Mouse (Mus musculus) limb, embryonic 12.5 days (tissue): ENCODE results near the gene Myo15b. TPM values are rescaled to one million over a fixed set of nuclear protein-coding genes. Genes with fewer than 3 reads are reported as not detected.

ENCODE experiments used
- ATAC-seq: fragments of 200-750 bp; cut with Nextera tagmentation; 2 replicates; pipeline ENCODE4 v1.8.0; 2017; ENCODE audit warnings: low read depth, moderate TSS enrichment; ENCODE audit not compliant: insufficient number of reproducible peaks, insufficient read depth, low FRiP score, low TSS enrichment
- H3K27ac ChIP-seq: fragments of 300-500 bp; sonication (generic); 2 replicates; pipeline ENCODE4 v1.5.1; 2016; ENCODE audit warnings: mild to moderate bottlenecking, moderate library complexity
- H3K27me3 ChIP-seq: fragments of 300-500 bp; sonication (generic); 2 replicates; pipeline ENCODE4 v1.6.1; 2016; ENCODE audit warnings: mild to moderate bottlenecking, moderate library complexity
- H3K36me3 ChIP-seq: fragments of 300-500 bp; sonication (generic); 2 replicates; pipeline ENCODE4 v1.6.1; 2016; ENCODE audit warnings: mild to moderate bottlenecking, moderate library complexity
- H3K4me1 ChIP-seq: fragments of 300-500 bp; sonication (generic); replicated peaks from 2 replicates; pipeline ENCODE4 v1.6.1; 2016
- H3K4me2 ChIP-seq: fragments of 300-500 bp; sonication (generic); 2 replicates; pipeline ENCODE4 v1.6.1; 2016; ENCODE audit warnings: mild to moderate bottlenecking, moderate library complexity
- H3K4me3 ChIP-seq: fragments of 300-500 bp; sonication (generic); replicated peaks from 2 replicates; pipeline ENCODE4 v1.5.1; 2016; ENCODE audit warnings: mild to moderate bottlenecking
- H3K9ac ChIP-seq: fragments of 300-500 bp; sonication (generic); replicated peaks from 2 replicates; pipeline ENCODE4 v1.6.1; 2016; ENCODE audit warnings: mild to moderate bottlenecking, moderate library complexity
- H3K9me3 ChIP-seq: fragments of 300-500 bp; sonication (generic); 2 replicates; pipeline ENCODE4 v1.6.1; 2016; ENCODE audit warnings: mild to moderate bottlenecking, moderate library complexity
- WGBS: fragments of 180-500 bp; shearing (Covaris S2); methylation state at CpG from one replicate; pipeline ENCODE4 v1.1.7; 2016; 5-methylcytosine and 5-hydroxymethylcytosine counted together
- polyA plus RNA-seq: library from polyadenylated mRNA; unstranded; fragments of >200 nt; fragmentation: Nextera tagmentation; extraction: Ambion mirVana; gene quantifications from 2 replicates; pipeline ENCODE4 v1.2.1, GENCODE M21; 2016

Gene Myo15b
- polyA plus RNA-seq, 1 experiment from 2014 or later: not detected

- Histone ChIP-seq H3K4me1 (peaks cover 19% of the 10 kb centered on the region), H3K27ac (no peak overlapping the region), H3K36me3 (peaks cover 10% of the 10 kb centered on the region), H3K9me3 (no peaks in the 10 kb centered on the region), H3K9ac (no peak overlapping the region), H3K4me2 (no peak overlapping the region), H3K4me3 (no peak overlapping the region), H3K27me3 (no peaks in the 10 kb centered on the region)
- ATAC-seq: no peak
- WGBS: 72% methylated on average over 11 of the region's 11 CpGs
Measured at GRCm38 (mm10) chr11:115903384-115904230, 45.4 kb downstream of the Myo15b start.

- Histone ChIP-seq H3K27me3 (no peaks in the 10 kb centered on the region), H3K27ac (no peak overlapping the region), H3K9ac (no peak overlapping the region), H3K4me2 (no peak overlapping the region), H3K4me3 (no peak overlapping the region), H3K4me1 (peaks cover 12% of the 10 kb centered on the region), H3K36me3 (peaks cover 12% of the 10 kb centered on the region), H3K9me3 (no peaks in the 10 kb centered on the region)
- 83% methylated on average over 8 of the region's 8 CpGs for WGBS
- no peak for ATAC-seq
Measured at GRCm38 (mm10) chr11:115904231-115904955, 46.2 kb downstream of the Myo15b start.

GRCm38 (mm10) chr11:115904956-115905790, 47.0 kb downstream of the Myo15b start:
- no peak for ATAC-seq

GRCm38 (mm10) chr11:115906116-115906515, 47.9 kb downstream of the Myo15b start:
- Histone ChIP-seq H3K9me3 (no peaks in the 10 kb centered on the region), H3K27me3 (no peaks in the 10 kb centered on the region), H3K9ac (no peak overlapping the region), H3K4me3 (no peak overlapping the region), H3K36me3 (peaks cover 17% of the 10 kb centered on the region), H3K4me1 (no peaks in the 10 kb centered on the region), H3K4me2 (no peak overlapping the region), H3K27ac (no peak overlapping the region)
- 80% methylated on average over 3 of the region's 3 CpGs for WGBS
- ATAC-seq: no peak

More at GRCm38 (mm10) chr11:115904956-115905790, 47.0 kb downstream of the Myo15b start:
- Histone ChIP-seq H3K27ac (peak overlapping the region; percentile 50; the same call in 1 of the 2 replicates), H3K9me3 (no peaks in the 10 kb centered on the region), H3K4me2 (no peak overlapping the region), H3K4me3 (no peak overlapping the region), H3K9ac (0 out of 2 replicates have a peak overlapping the region, but pooled peaks have one; percentile 9), H3K27me3 (no peaks in the 10 kb centered on the region), H3K4me1 (peaks cover 5% of the 10 kb centered on the region), H3K36me3 (peaks cover 15% of the 10 kb centered on the region)
- 61% methylated on average over 16 of the region's 16 CpGs for WGBS

GRCm38 (mm10) chr11:115906521-115906920, 48.3 kb downstream of the Myo15b start:
- Histone ChIP-seq H3K36me3 (peaks cover 21% of the 10 kb centered on the region), H3K27ac (no peak overlapping the region), H3K27me3 (no peaks in the 10 kb centered on the region), H3K4me3 (no peak overlapping the region), H3K9me3 (no peaks in the 10 kb centered on the region), H3K4me2 (no peak overlapping the region), H3K4me1 (no peaks in the 10 kb centered on the region), H3K9ac (no peak overlapping the region)
- no peak for ATAC-seq
- 88% methylated on average over 5 of the region's 5 CpGs for WGBS

GRCm38 (mm10) chr11:115911134-115911561, 52.9 kb downstream of the Myo15b start:
- ATAC-seq: no peak
- H3K9ac ChIP-seq: no peak overlapping the region
- no peak overlapping the region for H3K4me3 ChIP-seq
- no peaks in the 10 kb centered on the region for H3K9me3 ChIP-seq
- H3K4me2 ChIP-seq: no peak overlapping the region
- H3K4me1 ChIP-seq: no peaks in the 10 kb centered on the region
- no peak overlapping the region for H3K27ac ChIP-seq
- H3K27me3 ChIP-seq: no peaks in the 10 kb centered on the region
- 91% methylated on average over 5 of the region's 5 CpGs for WGBS
- peaks cover 51% of the 10 kb centered on the region for H3K36me3 ChIP-seq

GRCm38 (mm10) chr11:115911632-115912376, 53.6 kb downstream of the Myo15b start, which contains the start of gene Smim6:
TSS of gene Smim6 (plus strand) at chr11:115912017.
- H3K36me3 ChIP-seq: peaks cover 57% of the 10 kb centered on the region
- no peaks in the 10 kb centered on the region for H3K4me1 ChIP-seq
- H3K27ac ChIP-seq: no peak within 1 kb of the TSS
- no peak within 1 kb of the TSS for H3K4me2 ChIP-seq
- no peak within 1 kb of the TSS for H3K4me3 ChIP-seq
- H3K27me3 ChIP-seq: no peaks in the 10 kb centered on the region
- H3K9ac ChIP-seq: no peak within 1 kb of the TSS
- WGBS: 76% methylated on average over 11 of the region's 11 CpGs
- ATAC-seq: no peak
- no peaks in the 10 kb centered on the region for H3K9me3 ChIP-seq

GRCm38 (mm10) chr11:115916579-115916978, 58.4 kb downstream of the Myo15b start:
- H3K9me3 ChIP-seq: no peaks in the 10 kb centered on the region
- no peak overlapping the region for H3K27ac ChIP-seq
- H3K9ac ChIP-seq: no peak overlapping the region
- H3K4me3 ChIP-seq: no peak overlapping the region
- H3K4me2 ChIP-seq: no peak overlapping the region
- WGBS: 98% methylated on average over 4 of the region's 4 CpGs
- peaks cover 52% of the 10 kb centered on the region for H3K36me3 ChIP-seq
- no peaks in the 10 kb centered on the region for H3K4me1 ChIP-seq
- no peak for ATAC-seq
- no peaks in the 10 kb centered on the region for H3K27me3 ChIP-seq

GRCm38 (mm10) chr11:115918637-115919036, 60.4 kb downstream of the Myo15b start:
- H3K4me3 ChIP-seq: no peak overlapping the region

GRCm38 (mm10) chr11:115919073-115919472, 60.9 kb downstream of the Myo15b start:
- Histone ChIP-seq H3K4me2 (no peak overlapping the region), H3K4me3 (no peak overlapping the region), H3K27me3 (no peaks in the 10 kb centered on the region), H3K9ac (no peak overlapping the region), H3K4me1 (no peaks in the 10 kb centered on the region), H3K36me3 (peaks cover 51% of the 10 kb centered on the region), H3K9me3 (no peaks in the 10 kb centered on the region), H3K27ac (no peak overlapping the region)
- no peak for ATAC-seq
- WGBS: 88% methylated on average over 5 of the region's 5 CpGs

More at GRCm38 (mm10) chr11:115918637-115919036, 60.4 kb downstream of the Myo15b start:
- H3K36me3 ChIP-seq: peaks cover 48% of the 10 kb centered on the region
- no peak overlapping the region for H3K27ac ChIP-seq
- H3K9ac ChIP-seq: no peak overlapping the region
- no peaks in the 10 kb centered on the region for H3K4me1 ChIP-seq
- ATAC-seq: no peak
- no peaks in the 10 kb centered on the region for H3K27me3 ChIP-seq
- H3K4me2 ChIP-seq: no peak overlapping the region
- 83% methylated on average over 5 of the region's 5 CpGs for WGBS
- no peaks in the 10 kb centered on the region for H3K9me3 ChIP-seq
